Comparison of ENCODE assay signal across 8 mouse cellular contexts in genomic region chr17:75005281-75005684, GRCm38 (mm10). TPM values are rescaled to one million over a fixed set of nuclear protein-coding genes. Genes with fewer than 3 reads are reported as not detected.
DNase-seq lines count a peak whose midpoint lies in the region; ATAC-seq and TF ChIP-seq lines count a peak whose summit lies in the region.

Gene Ltbp1 (plus strand): TSS chr17:75005568.

- peak within 1 kb of the TSS; percentile 70 for H3K9ac ChIP-seq in ES-E14 (ENCODE audit: insufficient read depth, low read depth, low read length, poor library complexity, severe bottlenecking)
- peak within 1 kb of the TSS; percentile 66 for H3K9ac ChIP-seq in forebrain, embryonic 16.5 days (replicated peaks; ENCODE audit: low read depth, low read length)
- peak within 1 kb of the TSS; percentile 84 for H3K9ac ChIP-seq in lung, embryonic 16.5 days (ENCODE audit: low read length)

- peak within 1 kb of the TSS; percentile 99 for H3K4me2 ChIP-seq in forebrain, embryonic 16.5 days (ENCODE audit: low read length)
- peak within 1 kb of the TSS; percentile 94 for H3K4me2 ChIP-seq in lung, embryonic 16.5 days (ENCODE audit: low read depth, low read length)

- no peak within 1 kb of the TSS for H3K27ac ChIP-seq in ES-E14 (ENCODE audit: insufficient read depth, low read depth, low read length, poor library complexity, severe bottlenecking)
- peak within 1 kb of the TSS; percentile 15; the same call in 1 of the 2 replicates for H3K27ac ChIP-seq in forebrain, embryonic 16.5 days (ENCODE audit: low read length)
- H3K27ac ChIP-seq in lung, embryonic 16.5 days (ENCODE audit: low read length) = peak within 1 kb of the TSS; percentile 89

- H3K27me3 ChIP-seq in forebrain, embryonic 16.5 days (replicated peaks; ENCODE audit: control insufficient read depth, insufficient read depth, low read length) = 0 out of 2 replicates have a peak, but pooled peaks cover 3% of the 10 kb centered on the region
- H3K27me3 ChIP-seq in lung, embryonic 16.5 days (ENCODE audit: control insufficient read depth, insufficient read depth, low read depth, low read length) = no peaks in the 10 kb centered on the region

- H3K36me3 ChIP-seq in ES-E14 (ENCODE audit: control insufficient read depth, insufficient read depth, low read length, poor library complexity, severe bottlenecking) = no peaks in the 10 kb centered on the region
- no peaks in the 10 kb centered on the region for H3K36me3 ChIP-seq in forebrain, embryonic 16.5 days (ENCODE audit: control insufficient read depth, insufficient read depth)
- no peaks in the 10 kb centered on the region for H3K36me3 ChIP-seq in lung, embryonic 16.5 days (ENCODE audit: control insufficient read depth, insufficient read depth, low read length)

- in situ Hi-C loops in ES-E14 (cut with MboI; ENCODE audit: low sequenced_read_pairs in 2 of 2, unreplicated experiment in 2 of 2) = loop anchor here in 1 of 2 experiments (10.0 kb wide), 1 partner anchor 200 kb away; no protein-coding TSS in a partner anchor

- ATAC-seq in forebrain, embryonic 16.5 days = peak; percentile 87
- peak; percentile 88 for ATAC-seq in lung, embryonic 16.5 days (ENCODE audit: low read depth)

- peak; percentile 62 for DNase-seq in ES-E14 (ENCODE audit: low read depth, low spot score)
- peak in 1 of 2 experiments; percentile 29 for DNase-seq in adrenal gland, postnatal 4 days (ENCODE audit: low spot score in 2 of 2)
- DNase-seq in heart, postnatal 25 days (ENCODE audit: low spot score) = peak; percentile 64
- DNase-seq in kidney, postnatal 4 days = peak; percentile 77 to 84
- peak; percentile 44 for DNase-seq in ovary, postnatal 14 days (ENCODE audit: low spot score)
- DNase-seq in urinary bladder, postnatal 4 days (ENCODE audit: low spot score in 2 of 2) = peak; percentile 47 to 61

- intact Hi-C loops in heart, postnatal 25 days (cut with DNase I) = loop anchor here (1.0 to 10.0 kb wide), 4 partner anchors 67 to 370 kb away; no protein-coding TSS in a partner anchor

- 0% methylated on average over 25 of the region's 27 CpGs for WGBS in forebrain, embryonic 16.5 days
- under 1% methylated on average over 24 of the region's 27 CpGs for WGBS in lung, embryonic 16.5 days

- H3K4me3 ChIP-seq in ES-E14 (ENCODE audit: insufficient read depth in 1 of 2, low read depth in 1 of 2, low read length in 2 of 2, poor library complexity in 1 of 2, severe bottlenecking in 1 of 2) = peak within 1 kb of the TSS; percentile 81 to 92
- H3K4me3 ChIP-seq in forebrain, embryonic 16.5 days (replicated peaks; ENCODE audit: low read length) = peak within 1 kb of the TSS; percentile 74
- H3K4me3 ChIP-seq in lung, embryonic 16.5 days (ENCODE audit: low read length) = peak within 1 kb of the TSS; percentile 73

- no peaks in the 10 kb centered on the region for H3K9me3 ChIP-seq in ES-E14 (ENCODE audit: control insufficient read depth, insufficient read depth, low read depth, low read length)
- no peaks in the 10 kb centered on the region for H3K9me3 ChIP-seq in forebrain, embryonic 16.5 days (ENCODE audit: control insufficient read depth, low read length)
- H3K9me3 ChIP-seq in lung, embryonic 16.5 days (ENCODE audit: control insufficient read depth, low read length) = no peaks in the 10 kb centered on the region

- 0 out of 4 replicates have a peak, but pooled peaks cover 0 to 2% of the 10 kb centered on the region in 2 experiments for H3K4me1 ChIP-seq in ES-E14 (ENCODE audit: control insufficient read depth in 2 of 2, insufficient read depth in 2 of 2, low read length in 2 of 2, poor library complexity in 1 of 2)
- H3K4me1 ChIP-seq in forebrain, embryonic 16.5 days (replicated peaks; ENCODE audit: control insufficient read depth, insufficient read depth, low read length) = peaks cover 9% of the 10 kb centered on the region
- H3K4me1 ChIP-seq in lung, embryonic 16.5 days (replicated peaks; ENCODE audit: control insufficient read depth, insufficient read depth, low read length) = peaks cover 6% of the 10 kb centered on the region

TF ChIP-seq in ES-E14, 5 proteins besides CTCF, POLR2A, EP300 and RAD21:
- TF ChIP-seq ZNF384 (IDR thresholded peaks at IDR 0.05; ENCODE audit: low read depth, low read length) (no peak), HCFC1 (IDR thresholded peaks at IDR 0.05; ENCODE audit: borderline replicate concordance, insufficient read depth, low read length) (no peak), CHD2 (IDR thresholded peaks at IDR 0.05; ENCODE audit: low read depth, low read length) (no peak), MAFK (IDR thresholded peaks at IDR 0.05; ENCODE audit: insufficient read depth, low read depth, low read length) (no peak), ZC3H11A (IDR thresholded peaks at IDR 0.05; ENCODE audit: borderline replicate concordance, low read depth, low read length) (no peak)

RNA-seq across cellular contexts. Expression of gene Ltbp1, which starts in this region (rescaled TPM):
- total RNA-seq in ES-E14 (2012; rRNA removed) = 21.2 and 25.2 TPM in 2 replicates
- total RNA-seq in adrenal gland, postnatal 4 days (2021) = 10 to 100 TPM; 26.8 to 39.2 TPM
- polyA plus RNA-seq in forebrain, embryonic 16.5 days (2015; fragmentation: Nextera tagmentation; extraction: Ambion mirVana) = 2.3 and 4.3 TPM in 2 replicates
- total RNA-seq in heart, postnatal 25 days (2021) = 10 to 100 TPM; 41.5 to 44.7 TPM
- polyA plus RNA-seq in lung, embryonic 16.5 days (2015; fragmentation: Nextera tagmentation; extraction: Ambion mirVana) = 24.2 and 24.4 TPM in 2 replicates
